Mouse (Mus musculus) embryonic fibroblast, embryonic 13.5 days (primary cell): ENCODE results near the gene Umod. TPM values are rescaled to one million over a fixed set of nuclear protein-coding genes. Genes with fewer than 3 reads are reported as not detected.

Experiments used
- H3K27ac ChIP-seq: 2 replicates; pipeline ENCODE4 v1.5.1; 2012; ENCODE audit warnings: low read length, control low read depth, inconsistent platforms; ENCODE audit not compliant: insufficient read depth
- H3K4me1 ChIP-seq: 2 replicates; pipeline ENCODE4 v1.6.1; 2011; ENCODE audit warnings: low read length; ENCODE audit not compliant: control insufficient read depth, insufficient read depth
- H3K4me3 ChIP-seq: 2 replicates; pipeline ENCODE4 v1.5.1; 2011; ENCODE audit warnings: mild to moderate bottlenecking, control low read depth, low read length; ENCODE audit not compliant: insufficient read depth
- CTCF ChIP-seq: IDR thresholded peaks from 2 replicates; pipeline ENCODE4 v1.5.1; 2011; ENCODE audit warnings: mild to moderate bottlenecking, control low read depth, low read length, moderate library complexity, borderline replicate concordance; ENCODE audit not compliant: insufficient read depth
- POLR2A ChIP-seq: IDR thresholded peaks from 2 replicates; pipeline ENCODE4 v1.6.1; 2011; ENCODE audit warnings: low read depth, mild to moderate bottlenecking, control low read depth, low read length, moderate library complexity
- polyA plus RNA-seq: library from polyadenylated mRNA; stranded (reverse); fragments of >200 nt; gene quantifications from 2 replicates; pipeline ENCODE4 v1.2.4, GENCODE M21; 2011; ENCODE audit warnings: low read depth; ENCODE audit not compliant: missing spikeins, insufficient read length

Umod gene
- polyA plus RNA-seq, 1 experiment = not detected

DNA sequence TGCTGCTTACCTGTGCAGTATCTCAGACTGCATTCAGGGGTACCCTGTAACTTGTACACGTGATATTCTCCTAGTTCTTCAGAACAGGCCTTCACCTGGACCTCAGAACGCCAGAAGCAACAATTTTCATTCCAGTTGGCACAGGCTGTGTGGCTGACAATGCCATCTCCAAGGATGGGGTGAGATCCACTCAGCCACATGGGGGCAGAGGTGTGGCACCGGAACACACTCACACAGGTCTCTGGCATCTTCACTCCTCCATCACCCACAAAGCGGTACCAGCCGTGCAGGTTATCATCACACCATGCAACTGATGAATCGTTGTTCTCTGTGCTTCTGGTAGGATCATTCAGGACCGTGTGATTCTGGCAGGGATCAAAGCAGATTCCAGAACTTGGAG is 24.9 kb downstream of the Umod start:
- no peak overlapping the region for H3K27ac ChIP-seq
- no peak for TF ChIP-seq POLR2A
- H3K4me1 ChIP-seq = no peaks in the 10 kb centered on the region
- no peak overlapping the region for H3K4me3 ChIP-seq

DNA sequence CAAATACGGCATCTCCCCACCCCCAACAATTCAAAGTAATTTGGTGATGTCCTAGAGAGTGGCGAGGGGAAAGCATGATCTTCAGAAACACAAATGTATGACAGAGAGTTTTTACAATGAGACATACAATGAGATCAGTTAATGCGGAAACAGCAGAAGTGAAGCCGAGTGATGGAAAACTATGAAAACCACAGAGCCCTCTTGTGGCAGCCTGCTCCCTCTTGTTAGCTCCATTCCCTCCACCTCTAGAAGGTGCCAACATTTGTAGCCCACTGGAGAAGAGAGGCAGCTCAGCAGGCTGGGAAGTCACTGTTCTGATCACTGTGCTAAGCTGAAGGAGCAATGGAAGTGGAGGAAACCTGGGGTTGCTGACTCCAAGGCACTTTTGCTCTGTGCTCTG is 35.2 kb downstream of the Umod start:
- no peaks in the 10 kb centered on the region for H3K4me1 ChIP-seq
- TF ChIP-seq POLR2A (no peak), CTCF (no peak)
- no peak overlapping the region for H3K4me3 ChIP-seq
- H3K27ac ChIP-seq = no peak overlapping the region

DNA sequence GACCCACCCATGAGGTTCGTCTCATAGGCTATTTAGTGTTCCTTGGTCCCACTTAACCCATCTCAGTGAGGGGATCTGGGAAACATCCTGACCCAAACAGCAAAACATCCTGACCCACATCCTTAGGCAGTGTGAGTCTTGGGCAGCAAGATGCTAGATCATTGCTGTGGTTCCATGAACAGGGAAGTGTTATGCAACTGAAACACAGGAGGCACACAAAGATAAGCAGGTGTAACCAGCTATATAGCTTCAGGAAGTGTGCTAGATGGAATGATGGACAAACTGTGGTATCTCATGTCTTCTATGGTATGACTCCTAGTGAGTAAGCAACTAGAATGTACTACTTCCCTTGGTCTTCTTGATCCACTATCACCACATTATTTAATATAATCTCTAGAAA is 37.1 kb downstream of the Umod start:
- H3K4me1 ChIP-seq = no peaks in the 10 kb centered on the region

DNA sequence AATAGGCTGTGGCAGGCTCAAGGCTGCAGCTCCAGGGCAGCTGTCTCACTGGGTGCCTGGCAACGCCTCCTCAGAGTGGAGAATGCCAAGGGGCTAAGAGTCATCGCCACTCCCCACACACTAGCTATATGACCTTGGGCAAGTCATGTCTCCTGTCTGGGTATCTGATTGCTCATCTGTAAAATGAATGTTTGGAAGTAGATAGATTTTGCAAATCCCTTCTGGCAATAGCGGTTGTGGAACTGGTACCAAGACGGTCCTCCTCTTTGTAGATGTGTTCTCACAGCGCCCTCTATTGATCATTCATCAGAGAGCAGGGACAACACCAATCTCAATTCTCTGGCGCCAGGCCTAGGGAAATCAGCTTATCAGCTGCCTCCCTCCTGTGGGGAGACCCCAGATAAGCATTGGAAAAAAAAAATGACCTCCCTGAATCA is 51.9 kb downstream of the Umod start:
- H3K4me1 ChIP-seq = no peaks in the 10 kb centered on the region
- no peak for TF ChIP-seq CTCF
- no peak for TF ChIP-seq POLR2A
- H3K27ac ChIP-seq = no peak overlapping the region
- no peak overlapping the region for H3K4me3 ChIP-seq

More for the DNA sequence above, 37.1 kb downstream of the Umod start:
- Histone ChIP-seq H3K27ac (no peak overlapping the region), H3K4me3 (no peak overlapping the region)
- TF ChIP-seq CTCF (no peak), POLR2A (no peak)

DNA sequence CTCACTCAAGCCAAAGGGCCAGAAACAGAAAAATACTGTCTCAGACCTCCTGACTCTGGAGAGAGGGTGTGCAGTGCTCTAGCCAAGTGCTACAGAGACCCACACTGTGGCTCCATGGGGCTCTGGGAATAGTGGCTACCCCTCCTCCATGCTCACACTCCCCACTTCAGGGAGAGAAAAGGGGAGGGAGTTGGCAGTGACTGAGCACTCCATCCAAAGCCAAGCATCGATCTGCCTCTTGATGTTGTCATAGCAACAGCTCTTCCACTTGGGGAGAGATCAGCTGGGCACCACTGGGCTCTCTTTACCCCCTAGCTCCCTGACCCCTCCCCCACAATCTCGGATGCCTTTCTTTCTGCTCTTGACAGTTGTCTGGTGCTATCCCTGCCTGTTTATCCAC is 58.4 kb downstream of the Umod start:
- no peak overlapping the region for H3K27ac ChIP-seq
- H3K4me1 ChIP-seq = no peaks in the 10 kb centered on the region
- TF ChIP-seq POLR2A = no peak
- no peak for TF ChIP-seq CTCF
- H3K4me3 ChIP-seq = no peak overlapping the region

DNA sequence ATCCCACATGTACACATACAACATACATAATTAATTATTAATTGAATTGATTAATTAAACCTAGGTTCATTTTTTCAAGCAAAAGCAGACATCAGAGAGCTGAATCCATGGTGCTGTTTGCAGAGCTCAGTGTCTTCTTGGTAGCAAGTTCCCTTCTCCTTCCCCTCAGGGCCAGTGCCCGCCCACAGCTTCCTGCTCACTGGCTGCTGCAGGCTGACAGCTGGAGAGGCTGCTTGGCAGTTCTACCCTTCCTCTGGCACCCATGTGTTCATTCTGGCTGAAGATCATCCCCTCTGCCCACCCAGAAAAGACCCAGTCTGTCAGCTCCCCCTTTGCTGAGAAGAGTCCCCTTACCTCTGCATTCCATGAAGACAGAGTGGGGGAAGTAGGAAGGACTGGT is 60.6 kb downstream of the Umod start:
- H3K27ac ChIP-seq = no peak overlapping the region
- TF ChIP-seq POLR2A (no peak), CTCF (no peak)
- H3K4me3 ChIP-seq = no peak overlapping the region
- no peaks in the 10 kb centered on the region for H3K4me1 ChIP-seq

Other genes starting within 250 kb of the Umod start
- gene Gp2, start 20.0 kb downstream of the Umod start, polyA plus RNA-seq = not detected in 2 replicates
- not detected in 2 replicates for gene Acsm5, start 40.2 kb upstream of the Umod start, polyA plus RNA-seq
- not detected in 2 replicates for gene Pdilt, start 44.2 kb upstream of the Umod start, polyA plus RNA-seq
- 0.07 TPM in 1 of 2 replicates, not detected in the other for gene Acsm2, start 75.1 kb upstream of the Umod start, polyA plus RNA-seq
- gene Acsm1, start 127.7 kb upstream of the Umod start, polyA plus RNA-seq = not detected in 2 replicates
- not detected in 2 replicates for gene Acsm4, start 210.7 kb upstream of the Umod start, polyA plus RNA-seq
- 34.3 and 40.6 TPM in 2 replicates for gene Thumpd1, start 241.5 kb upstream of the Umod start, polyA plus RNA-seq